9 mouse cellular contexts compared by ENCODE assay signal in the genomic region with DNA sequence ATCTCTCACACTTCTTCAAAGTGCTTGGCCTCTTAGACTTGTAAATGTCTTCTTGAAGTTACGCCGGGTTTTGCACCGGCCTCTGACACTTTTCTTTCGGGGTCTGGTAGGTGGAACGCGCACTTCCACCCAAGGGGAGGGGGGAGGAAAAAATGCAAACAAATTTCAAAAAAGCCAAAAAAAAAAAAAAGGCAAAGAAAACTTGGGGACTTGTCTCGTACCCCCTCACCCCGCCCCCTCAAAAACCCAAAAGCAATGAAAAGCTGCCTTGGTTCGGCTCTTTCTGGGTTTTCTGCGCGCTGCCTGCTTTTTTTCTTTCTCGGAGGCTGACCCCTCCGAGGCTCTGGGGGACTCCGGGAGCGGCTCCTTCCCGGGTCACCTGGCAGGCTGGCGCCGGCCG. TPM values are rescaled to one million over a fixed set of nuclear protein-coding genes. Genes with fewer than 3 reads are reported as not detected.
A peak's percentile ranks its signal among the peaks of the same experiment; 100 is the strongest.
DNase-seq lines count a peak whose midpoint lies in the region; TF ChIP-seq lines count a peak whose summit lies in the region.
"Had no signal": no experiment of that assay in that cellular context is flagged by ENCODE, and none has a peak within 500 bp of the region (broad histone marks: within the 10 kb centered on the region; RNA-seq: fewer than 3 reads in every experiment).

A gene (minus strand): TSS at position 120 of the 400 bp plus-strand sequence.

- no peak for TF ChIP-seq POLR2A in heart, adult 2 months (IDR thresholded peaks at IDR 0.05; ENCODE audit: insufficient read depth, low read depth, low read length)
- no peak for TF ChIP-seq POLR2A in thymus, adult 2 months (IDR thresholded peaks at IDR 0.05; ENCODE audit: control insufficient read depth, extremely low read depth, insufficient read depth, low read length, poor library complexity)
- no peak for TF ChIP-seq POLR2A in olfactory bulb, adult 2 months (IDR thresholded peaks at IDR 0.05; ENCODE audit: insufficient read depth, low read depth, low read length)

- H3K79me2 ChIP-seq in heart, adult 2 months (replicated peaks; ENCODE audit: control insufficient read depth, insufficient read depth, low read length) = no peaks in the 10 kb centered on the region

- no peak within 1 kb of the TSS for H3K9ac ChIP-seq in heart, adult 2 months (ENCODE audit: low read depth, low read length)

- H3K27ac ChIP-seq in heart, adult 2 months = no peak within 1 kb of the TSS
- H3K27ac ChIP-seq in thymus, adult 2 months (ENCODE audit: control insufficient read depth, insufficient read depth, low read length) = peak within 1 kb of the TSS; percentile 95
- H3K27ac ChIP-seq in olfactory bulb, adult 2 months (ENCODE audit: insufficient read depth, low read depth, low read length) = peak within 1 kb of the TSS; percentile 96

- WGBS in heart, adult 2 months = 2% methylated on average over 19 of the region's 19 CpGs
- WGBS in thymus, adult 2 months = under 1% methylated on average over 19 of the region's 19 CpGs
- under 1% methylated on average over 19 of the region's 19 CpGs for WGBS in olfactory bulb, adult 2 months

- TF ChIP-seq EP300 in heart, adult 2 months (IDR thresholded peaks at IDR 0.05; ENCODE audit: insufficient read depth, low read depth, low read length) = no peak

- TF ChIP-seq CTCF in heart, adult 2 months (IDR thresholded peaks at IDR 0.05) = no peak
- TF ChIP-seq CTCF in thymus, adult 2 months (IDR thresholded peaks at IDR 0.05; ENCODE audit: borderline replicate concordance, control insufficient read depth, extremely low read depth, insufficient read depth, low read length, poor library complexity) = no peak
- TF ChIP-seq CTCF in olfactory bulb, adult 2 months (IDR thresholded peaks at IDR 0.05; ENCODE audit: insufficient read depth, low read depth, low read length) = no peak

- H3K27me3 ChIP-seq in heart, adult 2 months (ENCODE audit: control insufficient read depth, insufficient read depth, low read length) = peaks cover 18% of the 10 kb centered on the region
- H3K27me3 ChIP-seq in thymus, adult 2 months (ENCODE audit: control insufficient read depth, insufficient read depth, low read length) = no peaks in the 10 kb centered on the region

- no peaks in the 10 kb centered on the region for H3K36me3 ChIP-seq in heart, adult 2 months (ENCODE audit: control insufficient read depth, insufficient read depth, low read length)
- H3K36me3 ChIP-seq in thymus, adult 2 months (ENCODE audit: control insufficient read depth, insufficient read depth, low read length) = peaks cover 9% of the 10 kb centered on the region

- no peaks in the 10 kb centered on the region for H3K4me1 ChIP-seq in heart, adult 2 months (ENCODE audit: control insufficient read depth, insufficient read depth, low read length)
- H3K4me1 ChIP-seq in thymus, adult 2 months (replicated peaks; ENCODE audit: control insufficient read depth, insufficient read depth, low read length) = peaks cover 23% of the 10 kb centered on the region
- H3K4me1 ChIP-seq in olfactory bulb, adult 2 months (ENCODE audit: control insufficient read depth, insufficient read depth, low read length) = peaks cover 24% of the 10 kb centered on the region

- intact Hi-C loops in heart, adult 2 months (cut with DNase I) = no loop called here
- intact Hi-C loops in heart, postnatal 36 days (cut with DNase I) = no loop called here
- intact Hi-C loops in left cerebral cortex, postnatal 25 days (cut with DNase I) = loop anchor here (5.0 to 10.0 kb wide), 3 partner anchors 1526 to 1699 kb away; no protein-coding TSS in a partner anchor

- DNase-seq in heart, adult 2 months = no peak
- no peak for DNase-seq in heart, postnatal 36 days
- no peak for DNase-seq in thymus, adult 2 months
- no peak for DNase-seq in thymus, postnatal 4 days
- DNase-seq in left cerebral cortex, postnatal 25 days (ENCODE audit: low spot score in 2 of 2) = no peak
- no peak for DNase-seq in cerebellum, postnatal 36 days
- no peak for DNase-seq in frontal cortex, postnatal 14 days (ENCODE audit: low spot score in 2 of 2)

- H3K4me3 ChIP-seq in heart, adult 2 months = peak within 1 kb of the TSS; percentile 39
- peak within 1 kb of the TSS; percentile 95 for H3K4me3 ChIP-seq in thymus, adult 2 months (ENCODE audit: control insufficient read depth, insufficient read depth, low read length)
- H3K4me3 ChIP-seq in olfactory bulb, adult 2 months (ENCODE audit: insufficient read depth, low read depth, low read length) = peak within 1 kb of the TSS; percentile 88

RNA-seq across cellular contexts. Expression of the gene that starts here (rescaled TPM):
- 1 to 10 TPM in 1 of 2 experiments, under 1 TPM in 1; 0.77 to 1.3 TPM for total RNA-seq in heart, adult 2 months (2021)
- 0.64 and 1.1 TPM in 2 replicates for polyA plus RNA-seq in heart, adult 2 months (2012; rRNA removed)
- under 1 TPM; 0.76 to 0.86 TPM for total RNA-seq in heart, postnatal 36 days (2021)
- 346 and 564 TPM in 2 replicates for polyA plus RNA-seq in thymus, adult 2 months (2012; rRNA removed)
- total RNA-seq in left cerebral cortex, postnatal 25 days (2021) = 10 to 100 TPM; 54.4 to 71.5 TPM
- 49.8 and 56.3 TPM in 2 replicates for polyA plus RNA-seq in olfactory bulb, adult 2 months (2012; ENCODE audit: insufficient read depth, insufficient read length, low replicate concordance, missing spikeins)
- polyA plus RNA-seq: C2C12 had no signal

Comparison
In these comparisons a context has a peak if more than half of its experiments do, and no peak if none do; other contexts are left out.
1. RNA of the gene that starts here (total RNA-seq): 54.4 to 71.5 TPM in left cerebral cortex, postnatal 25 days; 0.77 to 1.3 TPM in heart, adult 2 months and 0.76 to 0.86 TPM in heart, postnatal 36 days; every median in the first group is over 10 times any median in the second.
2. RNA of the gene that starts here (polyA plus RNA-seq): 346 to 564 TPM in thymus, adult 2 months and 49.8 to 56.3 TPM in olfactory bulb, adult 2 months; 0.64 to 1.1 TPM in heart, adult 2 months; every median in the first group is over 10 times any median in the second.
3. H3K4me3 ChIP-seq: peak in every context shown above with its lines; median percentile 95 in thymus, adult 2 months; 88 in olfactory bulb, adult 2 months; 39 in heart, adult 2 months.